Mouse (Mus musculus) left cerebral cortex, postnatal 10 days (tissue): ENCODE measurements around the gene Samd14. TPM values are rescaled to one million over a fixed set of nuclear protein-coding genes. Genes with fewer than 3 reads are reported as not detected.
"Not testable (repeated sequence)": the region's sequence is repeated elsewhere in the genome, so short reads cannot be mapped to it uniquely, and the experiment has no call there.

Source experiments
- DNase-seq, 2 experiments: peaks; one replicate each; pipeline ENCODE4 v3.0.0; 2021 to 2022; ENCODE audit warnings: low spot score in 2 of 2, mixed read lengths in 1 of 2; ENCODE audit errors: extremely low spot score in 1 of 2
- intact Hi-C: fragments of 180-260 bp; cut with DNase I; formaldehyde crosslinking; loops from one replicate; pipeline ENCODE4 v1.15.1; 2025
- total RNA-seq, 2 experiments: library from RNA; stranded (reverse); gene quantifications; 2 replicates each; pipeline ENCODE4 v1.2.3; 2021

Samd14 gene
- total RNA-seq, 2 experiments from 2014 or later: 98.6 to 99.6 TPM

DNA sequence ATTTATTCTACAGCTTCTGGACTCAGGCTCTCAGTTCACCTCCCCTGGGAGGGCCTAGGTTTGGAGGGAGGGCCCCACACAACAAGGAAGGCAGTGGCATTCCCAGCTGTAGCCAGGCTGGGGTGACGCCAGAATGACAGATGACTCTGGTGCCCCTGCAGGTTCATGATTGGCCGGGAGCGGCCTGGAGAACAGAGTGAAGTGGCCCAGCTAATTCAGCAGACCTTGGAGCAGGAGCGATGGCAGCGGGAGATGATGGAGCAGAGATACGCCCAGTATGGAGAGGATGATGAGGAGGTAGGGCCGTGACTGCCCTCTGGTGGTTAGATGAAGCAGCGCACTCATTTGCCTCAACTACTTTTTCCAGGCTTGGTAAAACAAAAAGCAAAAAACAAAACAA, 8.6 kb upstream of the Samd14 start:
- peak in 1 of 2 experiments; percentile 77 for DNase-seq
- intact Hi-C loops: loop anchor here (2.0 kb wide), 1 partner anchor 22 kb away; no protein-coding TSS in a partner anchor

DNA sequence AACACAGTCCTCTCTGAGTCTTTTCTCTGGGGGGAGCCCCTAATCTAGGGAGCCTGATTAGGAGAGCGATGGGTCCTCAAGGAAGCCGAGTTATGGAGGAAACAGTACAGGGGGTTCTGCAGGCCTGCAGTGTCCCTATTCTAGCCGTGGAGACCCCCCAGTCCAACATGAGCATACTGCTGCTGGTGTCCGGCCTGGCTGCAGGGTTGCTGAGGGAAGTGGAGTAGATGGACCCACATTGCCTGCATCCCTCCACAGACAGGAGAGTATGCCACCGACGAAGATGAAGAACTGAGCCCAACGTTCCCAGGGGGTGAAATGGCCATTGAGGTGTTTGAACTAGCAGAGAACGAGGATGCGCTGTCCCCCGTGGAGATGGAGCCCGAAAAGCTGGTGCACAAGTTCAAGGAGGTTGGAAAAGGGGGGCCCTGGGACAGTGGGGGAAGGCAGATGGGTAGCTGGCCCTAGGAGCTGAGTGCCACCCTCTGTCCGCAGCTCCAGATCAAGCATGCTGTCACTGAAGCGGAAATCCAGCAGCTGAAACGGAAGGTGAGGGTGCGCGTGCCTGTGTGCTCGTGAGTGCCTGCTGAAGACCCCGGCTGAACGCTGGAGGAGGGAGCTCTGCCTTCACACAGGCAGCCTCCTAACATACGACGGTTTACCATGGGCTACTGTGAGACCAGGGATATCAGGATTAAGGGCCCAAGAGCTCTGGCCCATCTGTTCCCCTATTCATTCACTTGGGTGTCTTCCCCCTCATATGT, 7.9 kb upstream of the Samd14 start:
- intact Hi-C loops: loop anchor here (2.0 kb wide), 1 partner anchor 23 kb away; no protein-coding TSS in a partner anchor
- no peak for DNase-seq

DNA sequence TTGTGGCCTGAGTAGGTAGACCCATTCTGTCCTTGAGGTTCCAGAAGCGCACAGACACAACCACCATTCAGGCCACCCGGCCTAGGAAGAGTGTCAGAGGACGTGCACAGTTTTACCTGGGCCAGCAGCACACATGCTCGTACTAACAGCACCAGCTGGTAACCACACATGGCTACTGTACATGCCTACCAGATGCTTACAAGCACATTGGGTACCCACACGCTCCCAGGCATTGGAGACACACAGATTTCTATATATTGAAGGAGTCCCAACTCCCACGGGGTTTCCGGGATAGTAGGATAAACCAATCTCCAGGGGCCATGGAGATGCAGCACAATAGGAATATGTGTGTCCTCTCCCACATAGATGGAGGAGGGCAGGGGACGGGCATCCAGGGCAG, 7.0 kb upstream of the Samd14 start:
- DNase-seq: no peak
- intact Hi-C loops: no loop called here

DNA sequence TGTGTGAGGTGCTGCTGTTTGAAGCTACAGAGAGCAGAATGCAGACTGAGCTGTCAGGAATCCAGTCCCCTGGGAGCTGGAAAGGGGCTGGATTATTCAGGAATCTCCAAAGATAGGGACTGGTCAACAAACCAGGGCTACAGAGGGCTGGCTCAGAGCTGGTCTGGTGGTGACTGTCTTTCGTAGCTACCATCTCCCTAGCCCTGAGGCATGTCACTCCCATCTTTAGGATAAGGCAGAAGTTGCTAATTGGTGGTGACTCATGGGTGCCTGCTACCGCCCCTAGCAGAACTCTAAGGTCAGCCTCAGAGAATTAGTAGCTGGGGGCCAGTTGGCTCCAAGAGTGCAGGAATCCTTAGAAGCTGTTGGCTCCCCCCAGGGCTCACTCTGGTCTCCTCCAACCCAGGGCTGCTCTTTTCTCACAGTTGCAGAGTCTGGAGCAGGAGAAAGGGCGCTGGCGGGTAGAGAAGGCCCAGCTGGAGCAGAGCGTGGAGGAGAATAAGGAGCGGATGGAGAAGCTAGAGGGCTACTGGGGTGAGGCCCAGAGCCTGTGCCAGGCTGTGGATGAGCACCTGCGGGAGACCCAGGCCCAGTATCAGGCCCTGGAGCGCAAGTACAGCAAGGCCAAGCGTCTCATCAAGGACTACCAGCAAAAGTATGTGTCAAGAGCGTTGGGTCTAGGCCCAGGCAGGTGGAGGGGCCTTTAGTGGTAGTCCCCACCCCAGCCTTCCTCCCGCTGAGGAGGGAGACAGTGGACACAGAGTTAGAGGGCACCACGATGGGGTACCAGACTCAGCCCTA, 5.3 kb upstream of the Samd14 start:
- intact Hi-C loops: no loop called here
- no peak for DNase-seq

DNA sequence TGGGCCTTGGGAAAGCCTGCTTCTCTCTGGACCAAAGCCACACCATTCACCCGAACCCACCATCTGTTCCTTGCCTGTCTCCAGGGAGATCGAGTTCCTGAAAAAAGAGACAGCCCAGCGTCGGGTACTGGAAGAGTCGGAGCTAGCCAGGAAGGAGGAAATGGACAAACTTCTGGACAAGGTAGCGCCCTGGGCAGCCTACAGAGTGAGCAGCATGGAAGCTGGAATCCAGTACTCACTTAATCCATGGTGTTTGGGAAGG, 4.8 kb upstream of the Samd14 start:
- intact Hi-C loops: no loop called here
- no peak for DNase-seq

DNA sequence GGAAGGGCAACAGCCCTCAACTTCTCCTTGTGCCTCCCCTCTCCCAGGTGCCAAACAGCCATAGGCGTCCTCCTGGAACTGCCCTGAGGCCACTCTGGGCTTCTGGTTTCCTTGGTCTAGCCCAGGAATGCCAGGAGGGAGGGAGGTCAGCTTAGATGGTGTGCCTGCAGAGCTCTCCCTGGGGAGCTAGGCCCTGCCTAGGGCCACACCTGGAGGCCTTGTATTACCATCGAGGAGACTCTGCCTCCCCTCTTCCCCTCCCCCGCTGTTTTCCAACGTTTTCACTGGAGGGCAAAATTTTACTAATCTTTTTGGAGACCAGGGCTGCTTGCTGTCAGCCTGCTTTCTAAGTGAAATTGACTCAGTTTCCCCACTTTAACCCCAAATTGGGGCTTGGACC, 3.6 kb upstream of the Samd14 start:
- peak in 1 of 2 experiments; percentile 39 for DNase-seq
- intact Hi-C loops: no loop called here

DNA sequence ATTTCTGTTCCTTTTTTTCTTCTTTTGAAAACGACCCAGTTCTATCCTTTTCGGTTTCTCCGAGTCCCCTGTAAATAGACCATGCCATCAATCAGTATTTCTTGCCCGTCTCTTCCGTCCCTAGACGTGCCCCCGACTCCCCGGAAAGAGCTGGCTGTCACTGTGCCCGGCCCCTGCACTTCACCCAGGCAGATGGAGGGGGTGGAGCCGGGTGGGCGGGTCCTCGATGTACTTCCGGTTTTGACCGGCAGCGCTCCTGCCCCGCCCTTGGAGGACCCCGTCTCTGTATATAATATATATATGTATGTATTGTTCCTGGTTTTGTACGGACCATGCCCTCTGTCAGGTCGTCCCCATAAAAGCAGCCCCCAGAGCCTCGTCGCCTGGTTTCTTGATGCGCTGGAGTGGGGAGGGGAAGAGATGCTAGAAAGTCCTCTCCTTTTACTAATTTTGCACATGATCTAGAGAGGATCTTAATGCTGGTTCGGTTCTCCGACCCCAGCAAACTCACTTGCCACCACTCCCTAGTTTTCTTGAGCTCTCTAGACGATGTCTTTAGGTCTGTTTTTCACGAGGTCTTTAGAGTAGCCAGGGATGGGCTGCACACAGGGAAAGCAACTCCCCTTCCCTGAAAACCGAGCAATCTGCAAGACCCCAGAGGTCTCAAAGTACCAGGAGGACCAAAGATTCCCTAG, 3.0 kb upstream of the Samd14 start:
- DNase-seq: peak; percentile 72 to 89
- intact Hi-C loops: no loop called here

DNA sequence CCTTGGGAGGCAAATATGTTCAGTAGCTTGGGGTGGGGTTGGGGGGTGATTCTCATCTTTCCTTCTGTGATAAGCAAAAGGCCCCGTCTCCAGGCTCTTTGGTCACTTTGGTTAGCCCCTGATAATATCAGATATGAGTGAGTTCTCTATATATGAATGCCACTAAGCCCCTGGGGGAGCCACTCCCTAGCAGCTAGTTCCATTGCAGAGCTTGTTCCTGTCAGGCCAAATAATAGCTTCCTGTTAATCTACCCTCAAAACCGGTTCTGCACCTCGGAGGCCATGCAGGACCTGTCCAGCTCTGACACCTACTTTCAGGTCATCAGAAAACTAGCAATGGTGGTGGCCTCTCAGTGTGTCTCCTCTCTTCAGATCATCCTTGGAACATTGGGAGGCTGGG, 2.3 kb upstream of the Samd14 start:
- intact Hi-C loops: no loop called here
- DNase-seq: no peak

DNA sequence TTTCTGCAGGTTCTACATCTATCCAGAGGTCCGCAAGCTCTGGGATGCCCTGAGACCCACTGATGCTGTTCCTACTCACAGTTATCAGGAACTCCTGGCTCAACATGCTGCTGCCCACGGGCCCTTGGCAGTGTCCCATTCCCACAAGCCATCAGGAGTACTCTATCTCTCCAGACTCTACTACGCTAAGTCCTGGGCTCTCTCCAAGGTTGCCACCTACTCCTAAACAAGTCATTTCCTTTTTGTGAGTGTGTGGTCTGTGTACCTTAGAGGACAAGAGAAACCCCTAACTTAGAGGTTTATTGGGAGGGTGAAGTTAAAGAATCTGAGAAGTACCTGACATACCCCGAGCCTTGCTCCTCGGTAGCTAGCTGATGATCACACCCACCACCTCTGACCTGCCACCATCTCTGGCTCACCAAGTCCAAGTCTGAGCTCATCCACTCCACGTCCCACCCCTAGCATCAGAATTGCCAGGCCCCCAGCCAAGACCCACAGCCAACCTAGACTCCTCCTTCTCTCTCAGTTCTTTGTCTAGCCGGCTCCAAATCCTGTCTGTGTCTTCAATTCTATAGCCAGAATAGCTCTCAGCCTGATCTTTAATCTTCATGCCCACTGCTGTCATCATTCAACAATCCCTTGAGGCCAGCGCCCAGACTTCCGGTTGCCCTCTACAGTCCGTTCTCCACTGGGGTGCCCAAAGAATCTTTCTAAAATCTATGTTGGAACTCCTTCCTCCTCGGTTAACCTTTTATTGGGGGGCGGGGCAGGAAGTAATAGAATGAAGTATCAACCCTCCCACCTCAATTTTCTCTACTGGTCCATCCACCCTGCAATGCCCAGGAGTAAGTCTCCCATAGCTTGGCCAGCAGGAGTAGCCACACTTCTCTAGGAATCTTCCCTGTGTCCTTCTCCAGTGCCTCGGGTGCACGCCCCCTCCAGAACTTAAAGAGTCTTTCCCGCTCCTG, 734 bp upstream of the Samd14 start:
- intact Hi-C loops: no loop called here
- DNase-seq: peak in 1 of 2 experiments; percentile 58

DNA sequence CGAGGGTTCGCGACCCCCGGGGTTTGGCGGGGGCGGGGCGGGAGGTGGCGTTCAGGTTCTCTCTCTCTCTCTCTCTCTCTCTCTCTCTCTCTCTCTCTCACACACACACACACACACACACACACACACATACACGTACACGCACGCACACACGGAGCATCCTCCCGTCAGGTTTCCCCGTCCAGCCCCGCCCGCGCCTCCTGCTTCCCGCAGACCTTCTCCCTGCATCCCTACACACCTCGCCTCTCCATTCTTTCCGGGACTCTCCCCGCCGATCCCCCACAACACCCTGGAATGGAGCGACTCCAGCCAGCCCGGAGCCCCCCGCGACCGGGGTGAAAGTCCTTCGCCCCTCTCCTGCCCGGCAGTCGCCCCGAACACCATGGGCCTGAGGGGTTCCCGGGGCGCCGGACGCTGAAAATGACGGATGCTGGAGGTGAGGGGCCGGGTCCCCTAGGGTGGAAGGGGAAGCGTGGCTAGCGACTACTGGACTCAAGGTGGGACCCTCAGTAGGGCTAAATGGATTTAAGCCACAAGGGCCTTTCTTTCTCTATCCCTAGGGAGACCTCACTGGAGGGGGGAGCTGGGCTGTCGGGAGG, 561 bp downstream of the Samd14 start:
- peak in 1 of 2 experiments; percentile 80 for DNase-seq
- intact Hi-C loops: no loop called here

DNA sequence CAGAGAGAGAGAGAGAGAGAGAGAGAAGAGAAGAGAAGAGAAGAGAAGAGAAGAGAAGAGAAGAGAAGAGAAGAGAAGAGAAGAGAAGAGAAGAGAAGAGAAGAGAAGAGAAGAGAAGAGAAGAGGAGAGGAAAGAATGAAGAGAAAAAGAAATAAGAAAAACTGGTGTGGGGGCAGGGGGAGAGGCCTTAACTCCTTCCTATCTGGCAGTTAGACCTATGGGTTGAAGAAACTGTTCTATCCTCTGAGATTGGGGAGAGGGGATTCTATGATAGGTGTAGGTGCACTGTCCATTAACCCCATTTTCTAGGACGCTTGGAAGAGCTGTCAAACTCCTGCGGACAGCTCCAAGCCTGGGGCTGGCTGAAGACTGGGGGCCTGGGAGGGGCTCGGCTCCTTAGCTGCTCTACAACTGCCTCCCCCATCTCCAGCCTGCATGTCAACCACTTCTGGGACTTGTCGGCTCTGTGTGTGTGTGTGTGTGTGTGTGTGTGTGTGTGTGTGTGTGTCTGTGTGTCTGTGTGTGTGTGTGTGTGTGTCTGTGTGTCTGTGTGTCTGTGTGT, 1.2 kb downstream of the Samd14 start:
- intact Hi-C loops, DNase-seq: not testable (repeated sequence)

DNA sequence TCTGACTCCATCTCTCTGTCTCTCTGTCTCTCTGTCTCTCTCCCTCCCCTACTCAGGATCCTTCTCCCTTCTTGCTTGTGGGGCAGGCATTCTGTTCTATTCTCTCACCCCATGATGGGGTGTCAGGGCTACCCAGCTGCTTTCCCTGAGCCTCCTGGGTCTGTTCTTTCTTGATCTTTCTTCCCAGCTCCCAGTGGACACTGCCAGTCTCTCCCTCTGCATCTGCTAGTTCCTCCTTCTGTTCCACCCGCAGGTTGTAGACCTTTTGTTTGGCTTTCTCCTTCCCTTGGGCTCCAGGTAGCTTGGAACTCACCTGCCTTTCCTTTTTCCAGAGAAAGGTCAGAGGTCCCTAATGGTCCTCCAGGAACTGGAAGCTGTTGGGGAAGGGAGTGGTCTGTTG, 1.7 kb downstream of the Samd14 start:
- intact Hi-C loops: no loop called here
- no peak for DNase-seq

DNA sequence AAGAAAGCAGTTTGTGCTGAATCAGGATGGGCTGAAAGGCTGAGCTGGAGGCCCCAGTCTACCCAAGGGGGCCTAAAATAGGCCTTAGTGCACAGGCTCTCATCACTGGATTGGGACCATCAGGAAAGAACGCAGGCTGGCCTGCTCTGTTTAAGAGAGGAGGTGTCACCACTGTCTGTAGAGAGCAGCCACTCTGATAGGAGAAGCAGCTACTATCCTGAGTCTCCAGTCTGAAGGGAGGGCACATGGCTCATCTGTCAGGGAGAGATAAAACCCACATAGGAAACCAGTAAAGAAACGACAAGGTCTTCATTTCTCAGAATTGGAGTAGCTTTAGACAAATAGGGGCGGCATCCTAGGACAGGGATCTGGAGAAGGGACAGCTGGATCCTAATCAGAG, 2.4 kb downstream of the Samd14 start:
- no peak for DNase-seq
- intact Hi-C loops: no loop called here

DNA sequence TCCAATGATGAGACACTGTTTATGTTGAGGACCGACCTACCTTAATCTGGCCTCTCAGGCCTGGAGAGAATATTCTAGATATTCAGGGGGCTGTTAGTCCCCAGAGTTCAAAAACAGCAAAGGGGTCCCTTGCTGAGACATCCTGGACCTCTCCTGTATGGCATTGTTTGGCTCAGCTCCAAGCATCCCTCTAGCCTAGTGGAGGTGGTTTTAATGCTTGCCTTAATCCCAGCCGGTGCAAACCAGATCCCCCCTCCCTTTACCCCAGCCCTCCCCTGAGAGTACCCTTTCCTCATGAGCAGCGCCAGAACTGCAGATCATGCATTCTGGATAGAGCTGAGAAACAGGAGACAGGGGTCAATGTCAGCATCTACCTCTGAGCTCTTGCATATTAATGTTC, 2.8 kb downstream of the Samd14 start:
- intact Hi-C loops: no loop called here
- DNase-seq: no peak

DNA sequence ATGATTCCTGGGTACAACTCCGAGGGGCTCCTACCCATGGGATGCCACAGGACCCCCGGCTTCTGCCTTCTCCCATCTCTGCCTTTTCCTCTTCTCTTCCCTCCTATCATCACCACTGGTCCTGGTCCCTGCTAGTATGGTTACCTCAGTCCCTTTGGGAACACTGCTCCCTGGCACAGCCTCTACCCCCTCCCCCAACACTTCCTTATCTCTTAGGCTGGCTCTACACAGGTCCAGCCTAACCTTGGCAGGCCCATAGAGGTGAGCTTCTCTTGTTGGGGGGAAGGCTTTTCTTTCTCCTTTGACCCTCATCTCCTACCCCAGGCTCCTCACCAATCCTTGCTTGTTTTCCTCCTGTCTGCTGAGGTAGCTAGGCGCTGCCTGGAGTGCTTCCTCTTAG, 5.8 kb downstream of the Samd14 start:
- intact Hi-C loops: no loop called here
- no peak for DNase-seq

DNA sequence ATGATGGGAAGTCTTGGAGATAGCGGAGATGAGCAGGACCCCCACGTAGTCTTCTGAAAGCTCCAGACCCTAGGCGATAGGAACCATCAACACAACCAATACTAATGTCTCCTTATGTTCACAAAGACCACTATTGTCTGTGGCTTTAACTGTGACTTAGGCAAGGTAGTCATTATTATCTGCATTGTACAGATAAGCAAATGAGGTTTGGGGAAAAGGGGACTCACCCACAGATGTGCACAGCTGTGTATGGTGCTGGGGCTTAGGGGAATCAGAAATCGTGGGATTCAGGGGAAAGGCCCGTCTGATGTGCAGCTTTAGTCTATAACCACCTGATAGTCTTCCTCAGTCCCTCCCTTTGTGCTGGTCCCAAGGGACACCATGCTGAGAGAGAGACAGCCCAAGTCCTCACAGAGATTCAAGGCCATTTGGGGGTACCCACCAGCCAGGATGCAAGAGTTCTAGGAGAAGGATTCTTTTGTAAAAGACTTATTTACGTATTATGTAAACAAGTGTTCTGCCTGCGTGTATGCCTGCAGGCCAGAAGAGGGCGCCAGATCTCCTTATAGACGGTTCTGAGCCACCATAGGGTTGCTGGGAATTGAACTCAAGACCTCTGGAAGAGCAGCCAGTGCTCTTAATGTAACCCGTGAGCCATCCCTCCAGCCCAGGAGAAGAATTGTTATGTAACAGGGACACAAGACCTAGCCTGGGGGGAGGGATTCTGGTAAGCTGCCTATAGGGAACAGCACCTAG, 12.7 kb downstream of the Samd14 start:
- DNase-seq: no peak
- intact Hi-C loops: no loop called here

DNA sequence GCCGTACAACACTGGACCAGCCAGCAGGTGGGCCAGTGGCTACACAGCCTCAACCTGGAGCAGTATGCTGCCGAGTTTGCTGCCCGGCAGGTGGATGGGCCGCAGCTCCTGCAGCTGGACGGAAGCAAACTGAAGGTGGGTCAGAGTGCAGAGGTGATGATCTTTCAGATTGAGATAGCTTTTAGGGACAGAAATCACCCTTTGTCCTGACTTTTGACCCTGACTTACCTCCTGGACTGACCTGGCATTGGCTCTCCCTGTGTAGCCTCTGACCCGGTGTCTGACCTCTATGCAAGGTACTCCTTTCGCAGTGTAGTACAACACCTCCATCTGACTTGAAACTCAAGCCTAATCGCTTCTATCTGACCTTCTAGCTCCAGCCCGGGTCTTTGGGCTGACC, 13.8 kb downstream of the Samd14 start:
- intact Hi-C loops: no loop called here
- no peak for DNase-seq
